Mouse (Mus musculus): Measurements from ENCODE around the gene Pxmp2. TPM values are rescaled to one million over a fixed set of nuclear protein-coding genes. Genes with fewer than 3 reads are reported as not detected.

Gene Pxmp2
- polyA plus RNA-seq, 1 experiment from 2014 or later: 5.5 TPM

- whole genome bisulfite sequencing: 2% methylated on average over 31 of the region's 31 CpGs
- peak; percentile 68; the same call in 1 of the 2 replicates for ATAC-seq (ENCODE audit: insufficient number of reproducible peaks, insufficient read depth, low FRiP score, low read depth)
- Histone ChIP-seq H3K36me3 (ENCODE audit: control insufficient read depth, insufficient read depth, low read length) (peaks cover 17% of the 10 kb centered on the region), H3K27ac (ENCODE audit: low read length) (0 out of 2 replicates have a peak overlapping the region, but pooled peaks have one; percentile 34), H3K9me3 (ENCODE audit: control insufficient read depth, low read depth, low read length) (no peaks in the 10 kb centered on the region), H3K9ac (replicated peaks; ENCODE audit: low read depth, low read length) (peak overlapping the region; percentile 49), H3K4me2 (replicated peaks; ENCODE audit: low read depth, low read length) (peak overlapping the region; percentile 91), H3K4me3 (ENCODE audit: low read depth, low read length) (peak overlapping the region; percentile 47), H3K4me1 (ENCODE audit: control insufficient read depth, insufficient read depth, low read length) (peaks cover 7% of the 10 kb centered on the region; the same call in 1 of the 2 replicates), H3K27me3 (ENCODE audit: control insufficient read depth, insufficient read depth, low read length) (no peaks in the 10 kb centered on the region)
These were observed 579 bp upstream of the Pxmp2 start for GRCm38 (mm10) chr5:110286446-110287083.

- Histone ChIP-seq H3K9me3 (ENCODE audit: control insufficient read depth, low read depth, low read length) (no peaks in the 10 kb centered on the region), H3K36me3 (ENCODE audit: control insufficient read depth, insufficient read depth, low read length) (peaks cover 9% of the 10 kb centered on the region), H3K9ac (replicated peaks; ENCODE audit: low read depth, low read length) (0 out of 2 replicates have a peak overlapping the region, but pooled peaks have one; percentile 7), H3K27me3 (ENCODE audit: control insufficient read depth, insufficient read depth, low read length) (no peaks in the 10 kb centered on the region), H3K4me1 (ENCODE audit: control insufficient read depth, insufficient read depth, low read length) (peaks cover 7% of the 10 kb centered on the region; the same call in 1 of the 2 replicates), H3K4me2 (replicated peaks; ENCODE audit: low read depth, low read length) (peak overlapping the region; percentile 91), H3K27ac (ENCODE audit: low read length) (no peak overlapping the region), H3K4me3 (ENCODE audit: low read depth, low read length) (peak overlapping the region; percentile 47)
- no peak for ATAC-seq (ENCODE audit: insufficient number of reproducible peaks, insufficient read depth, low FRiP score, low read depth)
- 5% methylated on average over 15 of the region's 15 CpGs for WGBS
These were observed 830 bp downstream of the Pxmp2 start for GRCm38 (mm10) chr5:110285156-110285555.

- Histone ChIP-seq H3K9me3 (ENCODE audit: control insufficient read depth, low read depth, low read length) (no peaks in the 10 kb centered on the region), H3K4me1 (ENCODE audit: control insufficient read depth, insufficient read depth, low read length) (peaks cover 7% of the 10 kb centered on the region; the same call in 1 of the 2 replicates), H3K27ac (ENCODE audit: low read length) (no peak overlapping the region), H3K4me2 (replicated peaks; ENCODE audit: low read depth, low read length) (no peak overlapping the region), H3K36me3 (ENCODE audit: control insufficient read depth, insufficient read depth, low read length) (peaks cover 5% of the 10 kb centered on the region), H3K9ac (replicated peaks; ENCODE audit: low read depth, low read length) (no peak overlapping the region), H3K27me3 (ENCODE audit: control insufficient read depth, insufficient read depth, low read length) (no peaks in the 10 kb centered on the region), H3K4me3 (ENCODE audit: low read depth, low read length) (0 out of 2 replicates have a peak overlapping the region, but pooled peaks have one; percentile 47)
- WGBS: 19% methylated on average over 4 of the region's 4 CpGs
- no peak for ATAC-seq (ENCODE audit: insufficient number of reproducible peaks, insufficient read depth, low FRiP score, low read depth)
These were observed 1.4 kb downstream of the Pxmp2 start for GRCm38 (mm10) chr5:110284536-110284935.

- H3K27ac ChIP-seq (ENCODE audit: low read length): no peak overlapping the region
- no peaks in the 10 kb centered on the region for H3K9me3 ChIP-seq (ENCODE audit: control insufficient read depth, low read depth, low read length)
- H3K4me3 ChIP-seq (ENCODE audit: low read depth, low read length): no peak overlapping the region
- no peak overlapping the region for H3K4me2 ChIP-seq (replicated peaks; ENCODE audit: low read depth, low read length)
- peaks cover 7% of the 10 kb centered on the region; the same call in 1 of the 2 replicates for H3K4me1 ChIP-seq (ENCODE audit: control insufficient read depth, insufficient read depth, low read length)
- no peak for ATAC-seq (ENCODE audit: insufficient number of reproducible peaks, insufficient read depth, low FRiP score, low read depth)
- no peaks in the 10 kb centered on the region for H3K27me3 ChIP-seq (ENCODE audit: control insufficient read depth, insufficient read depth, low read length)
- H3K36me3 ChIP-seq (ENCODE audit: control insufficient read depth, insufficient read depth, low read length): no peaks in the 10 kb centered on the region
- 78% methylated on average over 2 of the region's 2 CpGs for WGBS
- no peak overlapping the region for H3K9ac ChIP-seq (replicated peaks; ENCODE audit: low read depth, low read length)
These were observed 4.0 kb downstream of the Pxmp2 start for GRCm38 (mm10) chr5:110281984-110282383.

GRCm38 (mm10) chr5:110276910-110277309 is 9.1 kb downstream of the Pxmp2 start:
- Histone ChIP-seq H3K9ac (replicated peaks; ENCODE audit: low read depth, low read length) (no peak overlapping the region), H3K27me3 (ENCODE audit: control insufficient read depth, insufficient read depth, low read length) (no peaks in the 10 kb centered on the region), H3K4me3 (ENCODE audit: low read depth, low read length) (no peak overlapping the region), H3K4me2 (replicated peaks; ENCODE audit: low read depth, low read length) (no peak overlapping the region), H3K9me3 (ENCODE audit: control insufficient read depth, low read depth, low read length) (no peaks in the 10 kb centered on the region), H3K4me1 (ENCODE audit: control insufficient read depth, insufficient read depth, low read length) (no peaks in the 10 kb centered on the region), H3K27ac (ENCODE audit: low read length) (no peak overlapping the region), H3K36me3 (ENCODE audit: control insufficient read depth, insufficient read depth, low read length) (no peaks in the 10 kb centered on the region)
- 89% methylated on average over 1 of the region's 1 CpGs for WGBS
- no peak for ATAC-seq (ENCODE audit: insufficient number of reproducible peaks, insufficient read depth, low FRiP score, low read depth)

- H3K27me3 ChIP-seq (ENCODE audit: control insufficient read depth, insufficient read depth, low read length): no peaks in the 10 kb centered on the region
- H3K4me2 ChIP-seq (replicated peaks; ENCODE audit: low read depth, low read length): no peak overlapping the region
- no peaks in the 10 kb centered on the region for H3K36me3 ChIP-seq (ENCODE audit: control insufficient read depth, insufficient read depth, low read length)
- ATAC-seq (ENCODE audit: insufficient number of reproducible peaks, insufficient read depth, low FRiP score, low read depth): no peak
- H3K9ac ChIP-seq (replicated peaks; ENCODE audit: low read depth, low read length): no peak overlapping the region
- 81% methylated on average over 2 of the region's 2 CpGs for WGBS
- H3K4me1 ChIP-seq (ENCODE audit: control insufficient read depth, insufficient read depth, low read length): no peaks in the 10 kb centered on the region
- no peak overlapping the region for H3K27ac ChIP-seq (ENCODE audit: low read length)
- no peak overlapping the region for H3K4me3 ChIP-seq (ENCODE audit: low read depth, low read length)
- H3K9me3 ChIP-seq (ENCODE audit: control insufficient read depth, low read depth, low read length): no peaks in the 10 kb centered on the region
These were observed 9.6 kb downstream of the Pxmp2 start for GRCm38 (mm10) chr5:110276391-110276790.

GRCm38 (mm10) chr5:110274846-110275245 is 11.1 kb downstream of the Pxmp2 start:
- Histone ChIP-seq H3K4me3 (ENCODE audit: low read depth, low read length) (no peak overlapping the region), H3K9ac (replicated peaks; ENCODE audit: low read depth, low read length) (no peak overlapping the region), H3K36me3 (ENCODE audit: control insufficient read depth, insufficient read depth, low read length) (no peaks in the 10 kb centered on the region), H3K4me2 (replicated peaks; ENCODE audit: low read depth, low read length) (no peak overlapping the region), H3K27ac (ENCODE audit: low read length) (no peak overlapping the region), H3K27me3 (ENCODE audit: control insufficient read depth, insufficient read depth, low read length) (no peaks in the 10 kb centered on the region), H3K9me3 (ENCODE audit: control insufficient read depth, low read depth, low read length) (no peaks in the 10 kb centered on the region), H3K4me1 (ENCODE audit: control insufficient read depth, insufficient read depth, low read length) (no peaks in the 10 kb centered on the region)
- 76% methylated on average over 2 of the region's 2 CpGs for WGBS
- ATAC-seq (ENCODE audit: insufficient number of reproducible peaks, insufficient read depth, low FRiP score, low read depth): no peak

GRCm38 (mm10) chr5:110274147-110274546 is 11.8 kb downstream of the Pxmp2 start:
- no peak overlapping the region for H3K4me3 ChIP-seq (ENCODE audit: low read depth, low read length)
- WGBS: 79% methylated on average over 4 of the region's 4 CpGs
- no peak for ATAC-seq (ENCODE audit: insufficient number of reproducible peaks, insufficient read depth, low FRiP score, low read depth)
- H3K27me3 ChIP-seq (ENCODE audit: control insufficient read depth, insufficient read depth, low read length): no peaks in the 10 kb centered on the region
- H3K9me3 ChIP-seq (ENCODE audit: control insufficient read depth, low read depth, low read length): no peaks in the 10 kb centered on the region
- H3K4me2 ChIP-seq (replicated peaks; ENCODE audit: low read depth, low read length): no peak overlapping the region
- no peaks in the 10 kb centered on the region for H3K36me3 ChIP-seq (ENCODE audit: control insufficient read depth, insufficient read depth, low read length)
- H3K27ac ChIP-seq (ENCODE audit: low read length): no peak overlapping the region
- no peaks in the 10 kb centered on the region for H3K4me1 ChIP-seq (ENCODE audit: control insufficient read depth, insufficient read depth, low read length)
- H3K9ac ChIP-seq (replicated peaks; ENCODE audit: low read depth, low read length): no peak overlapping the region

- ATAC-seq (ENCODE audit: insufficient number of reproducible peaks, insufficient read depth, low FRiP score, low read depth): no peak
- no peak overlapping the region for H3K4me2 ChIP-seq (replicated peaks; ENCODE audit: low read depth, low read length)
These were observed 15.7 kb downstream of the Pxmp2 start for GRCm38 (mm10) chr5:110270242-110270641.

More at GRCm38 (mm10) chr5:110270242-110270641, 15.7 kb downstream of the Pxmp2 start:
- Histone ChIP-seq H3K9ac (replicated peaks; ENCODE audit: low read depth, low read length) (no peak overlapping the region), H3K4me1 (ENCODE audit: control insufficient read depth, insufficient read depth, low read length) (peaks cover 6% of the 10 kb centered on the region; the same call in 1 of the 2 replicates), H3K4me3 (ENCODE audit: low read depth, low read length) (no peak overlapping the region), H3K27me3 (ENCODE audit: control insufficient read depth, insufficient read depth, low read length) (no peaks in the 10 kb centered on the region), H3K27ac (ENCODE audit: low read length) (no peak overlapping the region), H3K9me3 (ENCODE audit: control insufficient read depth, low read depth, low read length) (no peaks in the 10 kb centered on the region), H3K36me3 (ENCODE audit: control insufficient read depth, insufficient read depth, low read length) (peaks cover 17% of the 10 kb centered on the region)
- 94% methylated on average over 6 of the region's 6 CpGs for WGBS
